Mouse (Mus musculus) small intestine, adult 2 months (tissue): ENCODE results near the gene Plekhm1.

Source experiments
- CTCF ChIP-seq: fragments of 200-500 bp; IDR thresholded peaks from 2 replicates; pipeline ENCODE4 v1.5.1; 2012; ENCODE audit warnings: low read depth, mild to moderate bottlenecking, control low read depth, inconsistent platforms, low read length, moderate library complexity, mixed read lengths; ENCODE audit not compliant: insufficient replicate concordance, insufficient read length; ENCODE audit errors: extremely low read depth
- POLR2A ChIP-seq: fragments of 200-500 bp; IDR thresholded peaks from 2 replicates; pipeline ENCODE4 v1.6.1; 2012; ENCODE audit warnings: low read depth, mild to moderate bottlenecking, control low read depth, inconsistent platforms, low read length, moderate library complexity

DNA sequence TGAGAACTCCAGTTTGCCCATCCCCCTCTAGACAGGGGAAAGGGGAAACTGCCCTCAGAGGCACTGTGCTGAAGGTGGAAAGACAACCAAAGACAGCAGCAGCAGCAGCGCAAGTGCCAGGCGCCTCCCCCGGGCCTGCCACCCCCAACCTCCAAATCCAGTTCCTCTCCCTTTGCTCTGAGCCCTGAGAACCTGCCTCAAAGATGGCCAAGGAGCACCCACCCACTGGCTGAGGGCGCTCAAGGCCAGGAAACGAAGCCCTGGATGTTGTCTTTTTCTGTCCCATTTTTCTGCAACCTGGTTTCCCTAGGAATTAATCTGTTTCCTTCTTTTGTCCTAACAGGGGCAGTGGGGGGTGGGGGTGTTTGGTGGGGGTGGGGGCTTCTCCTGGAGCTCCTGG is 48.2 kb downstream of the Plekhm1 start:
- TF ChIP-seq CTCF (no peak), POLR2A (no peak)
